Mouse (Mus musculus): ENCODE measurements at regions not wholly inside any gene's neighbourhood (a gene's known extent, or its start where the extent isn't known, plus 50 kb on each side); places are given as distances from the start of the nearest gene placed in this dataset.

DNA sequence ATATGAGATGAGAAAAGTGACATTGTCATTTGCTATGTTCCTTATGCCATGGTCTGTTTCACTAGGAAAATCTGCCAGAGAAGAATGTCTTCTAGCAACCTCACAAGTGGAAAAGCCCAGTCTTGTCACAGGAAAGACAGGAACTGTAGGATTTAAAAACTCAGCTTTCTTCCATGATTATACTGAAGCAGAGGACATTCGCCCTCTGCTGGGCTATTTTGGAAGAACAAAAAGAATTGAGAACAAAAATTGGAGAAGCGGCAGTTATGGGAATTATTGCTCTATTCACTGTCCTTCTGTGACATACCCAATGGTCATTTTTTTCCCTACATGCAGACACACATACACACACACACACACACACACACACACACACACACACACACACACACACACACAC lies 234.9 kb upstream of the Chl1 start:
- TF ChIP-seq CTCF (IDR thresholded peaks at IDR 0.05; ENCODE audit: low read depth): peak; percentile 73
- no peak for TF ChIP-seq EP300 (optimal IDR thresholded peaks at IDR 0.05)
